Comparison of ENCODE assay signal across 28 mouse cellular contexts in the genomic region with DNA sequence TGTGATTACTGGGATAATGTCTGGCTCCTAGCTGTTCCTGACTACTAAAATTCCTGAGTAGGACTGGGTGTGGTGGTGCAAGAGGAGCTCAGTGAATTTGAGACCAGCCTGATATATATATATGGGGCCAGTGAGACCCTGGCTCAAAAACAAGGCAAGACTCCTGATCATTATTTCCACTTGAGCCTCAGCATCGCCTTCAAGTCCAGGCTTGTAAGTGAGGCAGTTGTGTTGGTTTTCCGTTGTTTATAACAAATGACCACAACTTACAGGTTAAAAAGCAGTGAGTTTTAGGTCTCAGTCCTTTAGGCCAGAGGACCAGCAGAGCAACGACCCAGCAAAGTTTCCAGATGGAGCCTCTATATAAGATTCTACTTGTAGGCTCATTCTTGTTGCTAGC. TPM values are rescaled to one million over a fixed set of nuclear protein-coding genes. Genes with fewer than 3 reads are reported as not detected.
DNase-seq lines count a peak whose midpoint lies in the region; ATAC-seq and TF ChIP-seq lines count a peak whose summit lies in the region.
"Had no signal": no experiment of that assay in that cellular context is flagged by ENCODE, and none has a peak within 500 bp of the region (broad histone marks: within the 10 kb centered on the region; RNA-seq: fewer than 3 reads in every experiment).

No protein-coding gene starts in this region.

- ATAC-seq in embryonic facial prominence, embryonic 13.5 days (ENCODE audit: insufficient number of reproducible peaks, insufficient read depth, low FRiP score, low TSS enrichment, low read depth): no peak
- ATAC-seq in heart, embryonic 13.5 days (ENCODE audit: extremely low read depth, insufficient number of reproducible peaks, low FRiP score, low TSS enrichment): no peak
- ATAC-seq: forebrain, embryonic 15.5 days; hindbrain, postnatal 0 days; inflammation-experienced regulatory T-cells, adult 6 months; intestine, embryonic 16.5 days; Patski had no signal

- peaks cover 21% of the 10 kb centered on the region for H3K4me1 ChIP-seq in embryonic facial prominence, embryonic 13.5 days
- H3K4me1 ChIP-seq in embryonic facial prominence, embryonic 10.5 days: peaks cover 29% of the 10 kb centered on the region
- peaks cover 33% of the 10 kb centered on the region for H3K4me1 ChIP-seq in heart, embryonic 10.5 days
- peaks cover 54% of the 10 kb centered on the region for H3K4me1 ChIP-seq in heart, embryonic 13.5 days

- WGBS in embryonic facial prominence, embryonic 13.5 days: 86% methylated on average over 3 of the region's 3 CpGs
- WGBS in embryonic facial prominence, embryonic 10.5 days: 88% methylated on average over 3 of the region's 3 CpGs
- WGBS in heart, embryonic 10.5 days: 82% methylated on average over 3 of the region's 3 CpGs
- 82% methylated on average over 3 of the region's 3 CpGs for WGBS in heart, embryonic 13.5 days

- H3K9ac ChIP-seq in embryonic facial prominence, embryonic 13.5 days: 0 out of 2 replicates have a peak overlapping the region, but pooled peaks have one; percentile 32
- H3K9ac ChIP-seq in heart, embryonic 13.5 days: no peak overlapping the region; the same call in 1 of the 2 replicates
- H3K9ac ChIP-seq: embryonic facial prominence, embryonic 12.5 days; forebrain, embryonic 12.5 days; forebrain, embryonic 15.5 days; hindbrain, embryonic 14.5 days had no signal

- no peak overlapping the region for H3K4me3 ChIP-seq in embryonic facial prominence, embryonic 13.5 days
- H3K4me3 ChIP-seq in embryonic facial prominence, embryonic 10.5 days: no peak overlapping the region
- no peak overlapping the region for H3K4me3 ChIP-seq in heart, embryonic 10.5 days
- no peak overlapping the region for H3K4me3 ChIP-seq in heart, embryonic 13.5 days
- H3K4me3 ChIP-seq in layer of hippocampus, adult 2 months: no peak overlapping the region
- H3K4me3 ChIP-seq: embryonic facial prominence, embryonic 12.5 days; erythroblast, embryonic 14.5 days; forebrain, embryonic 12.5 days; forebrain, embryonic 15.5 days had no signal

- H3K27ac ChIP-seq in embryonic facial prominence, embryonic 13.5 days: no peak overlapping the region
- H3K27ac ChIP-seq in embryonic facial prominence, embryonic 10.5 days (replicated peaks): no peak overlapping the region
- H3K27ac ChIP-seq in heart, embryonic 10.5 days: 0 out of 2 replicates have a peak overlapping the region, but pooled peaks have one; percentile 52
- H3K27ac ChIP-seq in heart, embryonic 13.5 days (replicated peaks): peak overlapping the region; percentile 82
- peak overlapping the region; percentile 53; the same call in 1 of the 2 replicates for H3K27ac ChIP-seq in layer of hippocampus, adult 2 months
- H3K27ac ChIP-seq: embryonic facial prominence, embryonic 12.5 days; forebrain, embryonic 12.5 days; hindbrain, embryonic 14.5 days; hindbrain, postnatal 0 days had no signal

- TF ChIP-seq CTCF in layer of hippocampus, adult 2 months (conservative IDR thresholded peaks at IDR 0.05): no peak

- intact Hi-C loops in heart, postnatal 14 days (cut with DNase I): no loop called here

- no peak for DNase-seq in embryonic facial prominence, embryonic 10.5 days (ENCODE audit: low spot score)
- DNase-seq in heart, embryonic 10.5 days (ENCODE audit: low spot score): no peak
- DNase-seq in heart, postnatal 14 days: no peak
- DNase-seq in heart, adult 8-10 months (ENCODE audit: low spot score): no peak
- DNase-seq in layer of hippocampus, adult 2 months (ENCODE audit: low spot score in 2 of 2): no peak
- DNase-seq in layer of hippocampus, postnatal 25 days (ENCODE audit: extremely low spot score in 1 of 2, low spot score in 1 of 2): no peak
- DNase-seq: adrenal gland, postnatal 10 days; adrenal gland, postnatal 36 days; cerebellum, adult 18-20 months; cerebellum, adult 9-10 months; cerebellum, postnatal 14 days; gastrocnemius, postnatal 10 days; heart, adult 18-20 months; heart, postnatal 36 days; kidney, adult 18-20 months; kidney, adult 9 months had no signal

- H3K27me3 ChIP-seq in embryonic facial prominence, embryonic 13.5 days: no peaks in the 10 kb centered on the region
- no peaks in the 10 kb centered on the region for H3K27me3 ChIP-seq in embryonic facial prominence, embryonic 10.5 days (replicated peaks; ENCODE audit: low read depth, poor library complexity, severe bottlenecking)
- H3K27me3 ChIP-seq in heart, embryonic 10.5 days (ENCODE audit: insufficient read depth, poor library complexity, severe bottlenecking): no peaks in the 10 kb centered on the region
- H3K27me3 ChIP-seq in heart, embryonic 13.5 days (replicated peaks): no peaks in the 10 kb centered on the region
- H3K27me3 ChIP-seq: embryonic facial prominence, embryonic 12.5 days; forebrain, embryonic 12.5 days; forebrain, embryonic 15.5 days; Patski had no signal

- H3K36me3 ChIP-seq in embryonic facial prominence, embryonic 13.5 days: peaks cover 7% of the 10 kb centered on the region
- H3K36me3 ChIP-seq in embryonic facial prominence, embryonic 10.5 days (replicated peaks): peaks cover 13% of the 10 kb centered on the region
- no peaks in the 10 kb centered on the region for H3K36me3 ChIP-seq in heart, embryonic 10.5 days
- H3K36me3 ChIP-seq in heart, embryonic 13.5 days: no peaks in the 10 kb centered on the region
- H3K36me3 ChIP-seq: embryonic facial prominence, embryonic 12.5 days; forebrain, embryonic 12.5 days; forebrain, embryonic 15.5 days had no signal

- no peaks in the 10 kb centered on the region for H3K9me3 ChIP-seq in embryonic facial prominence, embryonic 13.5 days
- no peaks in the 10 kb centered on the region for H3K9me3 ChIP-seq in embryonic facial prominence, embryonic 10.5 days
- no peaks in the 10 kb centered on the region for H3K9me3 ChIP-seq in heart, embryonic 10.5 days
- no peaks in the 10 kb centered on the region for H3K9me3 ChIP-seq in heart, embryonic 13.5 days
- H3K9me3 ChIP-seq: forebrain, embryonic 12.5 days; forebrain, embryonic 15.5 days; G1E had no signal

- no peak overlapping the region for H3K4me2 ChIP-seq in embryonic facial prominence, embryonic 13.5 days
- no peak overlapping the region for H3K4me2 ChIP-seq in heart, embryonic 13.5 days
- H3K4me2 ChIP-seq: embryonic facial prominence, embryonic 12.5 days; forebrain, embryonic 12.5 days; forebrain, embryonic 15.5 days; hindbrain, embryonic 14.5 days had no signal

RNA-seq across cellular contexts. Expression of gene Tnrc6c, which starts 23.5 kb away (rescaled TPM):
- polyA plus RNA-seq in embryonic facial prominence, embryonic 13.5 days (2015; fragmentation: Nextera tagmentation; extraction: Ambion mirVana): 18.4 and 22.5 TPM in 2 replicates
- 13.9 and 15.2 TPM in 2 replicates for polyA plus RNA-seq in embryonic facial prominence, embryonic 10.5 days (2016; fragmentation: Nextera tagmentation; extraction: Ambion mirVana)
- polyA plus RNA-seq in heart, embryonic 10.5 days (2016; fragmentation: Nextera tagmentation; extraction: Ambion mirVana): 6.1 and 7.4 TPM in 2 replicates
- 10 to 100 TPM; 36.2 to 36.5 TPM for total RNA-seq in heart, postnatal 14 days (2021)
- 6.0 TPM in 2 replicates for polyA plus RNA-seq in heart, embryonic 13.5 days (2015; fragmentation: Nextera tagmentation; extraction: Ambion mirVana)
- 10 to 100 TPM; 27.0 to 32.1 (median 29.7) TPM for total RNA-seq in heart, adult 8-10 months (2022)
- 10 to 100 TPM; 74.7 to 82.1 TPM for total RNA-seq in layer of hippocampus, adult 2 months (2021)
- total RNA-seq in layer of hippocampus, postnatal 25 days (2021): 10 to 100 TPM; 53.8 to 76.8 TPM

Comparison
In these comparisons a context has a peak if more than half of its experiments do, and no peak if none do; other contexts are left out.
1. H3K27ac ChIP-seq: peak in heart, embryonic 10.5 days (single experiment), heart, embryonic 13.5 days (single experiment) and layer of hippocampus, adult 2 months (single experiment); none in embryonic facial prominence, embryonic 13.5 days (single experiment) and embryonic facial prominence, embryonic 10.5 days (single experiment).